Mouse (Mus musculus): ENCODE measurements around the gene Defb21.

DNA sequence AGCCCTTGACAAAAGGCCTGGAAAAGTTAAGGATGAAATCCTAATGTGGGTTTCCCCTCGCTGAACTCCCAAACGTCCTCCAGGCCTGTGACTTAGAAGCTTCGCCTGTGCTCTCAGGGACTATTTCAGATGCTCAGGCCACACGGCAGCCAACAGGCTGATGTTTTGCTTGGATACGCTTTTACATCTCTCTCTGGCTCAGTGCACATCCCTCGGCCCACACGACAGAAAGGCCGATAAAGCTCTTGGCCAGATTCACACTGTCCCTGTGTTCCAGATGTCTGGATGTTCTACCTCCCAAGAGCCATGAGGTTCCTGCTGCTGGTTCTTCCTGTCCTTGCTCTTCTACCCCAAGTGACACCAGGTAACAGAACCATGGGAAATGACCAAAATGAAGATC, 940 bp downstream of the Defb21 start:
- TF ChIP-seq CTCF (IDR thresholded peaks at IDR 0.05; ENCODE audit: low read depth, low read length) (no peak), POLR2A (IDR thresholded peaks at IDR 0.05; ENCODE audit: insufficient read depth, low read length) (no peak)

Data from ES-Bruce4 (cell line).